In genomic region chr6:5151171-5151570, GRCm38 (mm10) we compare ENCODE assay signal across 13 mouse cellular contexts. TPM values are rescaled to one million over a fixed set of nuclear protein-coding genes. Genes with fewer than 3 reads are reported as not detected.
DNase-seq lines count a peak whose midpoint lies in the region; ATAC-seq and TF ChIP-seq lines count a peak whose summit lies in the region.
"Had no signal": no experiment of that assay in that cellular context is flagged by ENCODE, and none has a peak within 500 bp of the region (broad histone marks: within the 10 kb centered on the region; RNA-seq: fewer than 3 reads in every experiment).

No protein-coding gene starts in this region.

- no peak overlapping the region for H3K27ac ChIP-seq in lung, postnatal 0 days (ENCODE audit: low read length)
- H3K27ac ChIP-seq in cerebellum, adult 2 months (ENCODE audit: insufficient read depth, low read length) = no peak overlapping the region
- H3K27ac ChIP-seq: intestine, embryonic 15.5 days; midbrain, embryonic 15.5 days had no signal

- H3K4me3 ChIP-seq in lung, postnatal 0 days (ENCODE audit: low read depth, low read length) = no peak overlapping the region
- H3K4me3 ChIP-seq in cerebellum, adult 2 months (replicated peaks; ENCODE audit: insufficient read depth, low read depth, low read length) = no peak overlapping the region
- H3K4me3 ChIP-seq: intestine, embryonic 15.5 days; midbrain, embryonic 15.5 days had no signal

- no peaks in the 10 kb centered on the region for H3K27me3 ChIP-seq in lung, postnatal 0 days (replicated peaks; ENCODE audit: insufficient read depth, low read length)
- H3K27me3 ChIP-seq in cerebellum, adult 2 months (ENCODE audit: control insufficient read depth, insufficient read depth, low read length) = no peaks in the 10 kb centered on the region
- H3K27me3 ChIP-seq: intestine, embryonic 15.5 days; midbrain, embryonic 15.5 days had no signal

- H3K9me3 ChIP-seq in lung, postnatal 0 days (ENCODE audit: low read length) = no peaks in the 10 kb centered on the region
- H3K9me3 ChIP-seq: intestine, embryonic 15.5 days; midbrain, embryonic 15.5 days had no signal

- TF ChIP-seq EP300 in lung, postnatal 0 days (IDR thresholded peaks at IDR 0.05) = no peak

- H3K9ac ChIP-seq in lung, postnatal 0 days (replicated peaks; ENCODE audit: low read depth) = no peak overlapping the region
- H3K9ac ChIP-seq: intestine, embryonic 15.5 days; midbrain, embryonic 15.5 days had no signal

- intact Hi-C loops in gastrocnemius, postnatal 14 days (cut with DNase I; ENCODE audit: low total_unique reads) = no loop called here
- intact Hi-C loops in heart, postnatal 10 days (cut with DNase I) = no loop called here

- H3K36me3 ChIP-seq in lung, postnatal 0 days (ENCODE audit: insufficient read depth, low read length) = no peaks in the 10 kb centered on the region
- H3K36me3 ChIP-seq: intestine, embryonic 15.5 days had no signal

- TF ChIP-seq POLR2A in cerebellum, adult 2 months (IDR thresholded peaks at IDR 0.05; ENCODE audit: borderline replicate concordance, insufficient read depth, low read length) = no peak

- no peak overlapping the region for H3K4me2 ChIP-seq in lung, postnatal 0 days (replicated peaks; ENCODE audit: low read depth, low read length)
- H3K4me2 ChIP-seq: intestine, embryonic 15.5 days; midbrain, embryonic 15.5 days had no signal

- H3K4me1 ChIP-seq in lung, postnatal 0 days (ENCODE audit: insufficient read depth, low read depth, low read length) = peaks cover 2% of the 10 kb centered on the region; the same call in 1 of the 2 replicates
- no peaks in the 10 kb centered on the region for H3K4me1 ChIP-seq in cerebellum, adult 2 months (ENCODE audit: control insufficient read depth, insufficient read depth, low read length)
- H3K4me1 ChIP-seq: midbrain, embryonic 15.5 days had no signal

- no peak for ATAC-seq in lung, postnatal 0 days
- ATAC-seq: intestine, embryonic 15.5 days had no signal

- DNase-seq in gastrocnemius, postnatal 14 days = peak; percentile 26
- no peak for DNase-seq in gastrocnemius, adult 18-20 months (ENCODE audit: low spot score)
- peak; percentile 13 for DNase-seq in lung, postnatal 0 days (ENCODE audit: low spot score)
- DNase-seq in lung, postnatal 25 days (ENCODE audit: low spot score) = no peak
- DNase-seq in adrenal gland, postnatal 14 days = peak; percentile 72
- peak; percentile 43 to 54 for DNase-seq in heart, postnatal 10 days
- no peak for DNase-seq in cerebellum, adult 2 months
- DNase-seq in cerebellum, postnatal 4 days (ENCODE audit: low spot score in 2 of 2) = no peak
- DNase-seq: embryo, embryonic 11 days; layer of hippocampus, postnatal 36 days had no signal

- WGBS in lung, postnatal 0 days = 53% methylated on average over 4 of the region's 4 CpGs
- 48% methylated on average over 4 of the region's 4 CpGs for WGBS in cerebellum, adult 2 months

- TF ChIP-seq CTCF in lung, postnatal 0 days (IDR thresholded peaks at IDR 0.05) = no peak
- TF ChIP-seq CTCF in cerebellum, adult 2 months (IDR thresholded peaks at IDR 0.05; ENCODE audit: borderline replicate concordance, insufficient read depth, low read depth, low read length) = no peak

RNA-seq across cellular contexts. Expression of gene Pon1, which starts 42.6 kb away (rescaled TPM):
- not detected for total RNA-seq in gastrocnemius, postnatal 14 days (2021)
- total RNA-seq in gastrocnemius, adult 18-20 months (2021) = under 1 TPM; 0.39 to 0.47 TPM
- 25.0 and 40.6 TPM in 2 replicates for polyA plus RNA-seq in lung, postnatal 0 days (2015; fragmentation: Nextera tagmentation; extraction: Ambion mirVana)
- 6.8 and 95.2 TPM in 2 replicates for total RNA-seq in adrenal gland, postnatal 14 days (2021)
- under 1 TPM in 1 of 2 experiments, not detected in 1; 0.32 TPM for total RNA-seq in heart, postnatal 10 days (2021)
- polyA plus RNA-seq in cerebellum, adult 2 months (2012; rRNA removed) = not detected in 2 replicates
- total RNA-seq: layer of hippocampus, postnatal 36 days had no signal
- polyA plus RNA-seq: intestine, embryonic 15.5 days; stomach, embryonic 14.5 days had no signal

Comparison
In these comparisons a context has a peak if more than half of its experiments do, and no peak if none do; other contexts are left out.
1. DNase-seq: peak in gastrocnemius, postnatal 14 days (single experiment), lung, postnatal 0 days (single experiment), adrenal gland, postnatal 14 days (single experiment) and heart, postnatal 10 days (2 of 2); none in gastrocnemius, adult 18-20 months (single experiment), lung, postnatal 25 days (single experiment), cerebellum, adult 2 months (0 of 2) and cerebellum, postnatal 4 days (0 of 2).